Mouse (Mus musculus): ENCODE measurements around the gene Ces1e.
"Not testable (repeated sequence)": the region's sequence is repeated elsewhere in the genome, so short reads cannot be mapped to it uniquely, and the experiment has no call there.

The Ces1e gene

DNA sequence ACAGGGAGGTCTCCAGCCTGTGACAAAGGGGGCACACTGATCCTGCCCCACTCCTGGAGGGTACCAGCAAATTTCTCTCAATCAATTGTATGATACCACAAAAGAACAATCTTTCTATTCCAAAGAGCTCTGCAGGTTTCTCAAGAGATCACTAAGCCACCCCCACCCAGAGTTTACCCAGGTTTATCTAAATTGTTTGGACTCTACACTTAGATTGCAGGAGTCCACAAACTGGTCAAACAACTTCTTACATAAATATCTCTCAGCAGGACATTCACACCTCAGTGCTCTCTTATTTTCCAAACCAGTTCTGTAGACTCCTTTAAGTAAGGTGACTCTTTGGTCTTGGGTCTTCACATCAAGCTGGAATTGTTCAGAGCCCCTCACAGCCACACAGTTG lies at the start of gene Ces1e:
TSS of gene Ces1e (minus strand) at position 174 of the 400 bp plus-strand sequence.
- DNase-seq (ENCODE audit: low spot score), result no peak

DNA sequence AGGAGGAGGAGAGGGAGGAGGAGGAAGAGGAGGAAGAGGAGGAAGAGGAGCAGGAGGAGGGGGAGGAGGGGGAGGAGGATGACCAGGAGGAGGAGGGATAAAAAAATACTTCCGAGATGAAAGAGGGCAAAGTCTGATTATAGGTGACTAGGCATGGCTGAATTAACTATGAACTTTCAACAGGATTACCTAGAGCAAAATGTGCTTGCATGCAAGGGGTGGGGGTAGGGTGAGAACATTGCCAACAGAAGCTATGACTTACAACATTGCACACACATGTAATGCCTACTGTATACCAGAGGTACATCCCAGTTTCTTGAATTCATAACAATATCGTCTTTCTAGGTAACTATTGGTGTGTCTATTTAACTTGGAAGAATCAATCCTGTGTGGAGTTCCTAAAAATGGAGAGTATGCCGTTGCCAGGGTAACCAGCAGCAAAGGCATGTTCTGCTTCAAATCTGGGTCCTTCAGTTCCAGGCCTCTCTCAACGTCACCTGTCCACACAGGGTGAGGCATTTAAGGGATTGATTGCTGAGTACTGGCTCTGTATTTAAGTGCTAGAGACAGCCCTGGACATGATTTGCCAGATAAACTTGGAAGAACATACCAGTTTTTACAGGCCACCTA lies 48.9 kb upstream of the Ces1e start:
- no peak for DNase-seq (ENCODE audit: low spot score)

DNA sequence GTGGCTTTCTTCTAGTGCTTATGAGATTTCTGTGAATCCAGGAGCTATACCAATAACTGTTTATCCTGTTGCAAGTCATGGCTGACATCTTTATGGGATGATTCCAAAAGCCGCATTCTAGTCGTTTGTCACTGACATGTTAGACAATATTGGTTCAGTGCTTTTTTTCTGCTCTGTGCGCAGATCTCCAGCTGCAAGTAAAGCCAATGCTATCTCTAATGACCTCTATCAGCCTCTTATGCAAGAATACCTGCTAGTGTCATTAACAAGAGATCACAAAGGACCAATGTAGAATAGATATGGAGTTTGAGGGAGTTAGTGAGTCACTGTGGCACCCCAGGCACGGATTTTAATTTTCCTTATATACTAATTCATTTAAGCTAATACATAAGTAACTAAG lies 45.2 kb upstream of the Ces1e start:
- no peak for DNase-seq (ENCODE audit: low spot score)

DNA sequence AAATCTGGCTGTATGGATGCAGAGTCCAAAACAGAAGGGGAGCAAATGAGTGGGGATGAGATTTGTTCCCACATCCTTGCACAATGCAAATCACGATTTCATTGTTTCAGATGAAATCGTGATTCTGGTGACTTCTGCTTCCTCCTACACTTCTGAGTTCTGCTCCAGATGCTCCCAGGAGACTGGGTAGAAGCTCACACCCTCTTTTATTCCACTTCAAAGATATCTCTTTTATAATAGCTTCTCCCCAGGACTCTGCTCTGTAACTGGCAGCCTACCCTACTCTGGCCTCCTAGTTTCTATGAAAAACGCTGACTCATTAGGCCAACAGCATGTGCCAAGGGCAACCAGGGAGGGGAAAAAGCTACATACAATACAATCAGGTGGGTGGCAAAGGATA lies 43.9 kb upstream of the Ces1e start:
- DNase-seq (ENCODE audit: low spot score), result no peak

DNA sequence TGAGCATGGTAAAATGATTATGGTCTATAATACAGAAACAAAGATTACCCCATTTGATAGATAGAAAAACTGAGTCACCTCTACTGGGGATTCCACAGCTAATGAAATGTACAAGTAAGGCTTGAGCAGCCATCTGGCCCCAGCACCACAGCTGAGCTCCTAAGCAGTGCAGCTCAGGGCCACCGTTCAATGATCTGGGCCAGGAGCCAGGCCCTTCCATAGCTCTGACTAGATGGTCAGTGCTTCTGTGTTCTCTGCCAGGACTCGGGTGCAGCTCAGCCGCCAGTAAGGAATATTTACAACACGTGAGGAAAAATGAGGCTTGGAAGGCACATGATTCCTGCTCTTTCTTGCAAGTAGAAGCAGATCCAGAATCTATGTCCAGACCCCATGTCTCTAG lies 43.3 kb upstream of the Ces1e start:
- DNase-seq (ENCODE audit: low spot score), result no peak

DNA sequence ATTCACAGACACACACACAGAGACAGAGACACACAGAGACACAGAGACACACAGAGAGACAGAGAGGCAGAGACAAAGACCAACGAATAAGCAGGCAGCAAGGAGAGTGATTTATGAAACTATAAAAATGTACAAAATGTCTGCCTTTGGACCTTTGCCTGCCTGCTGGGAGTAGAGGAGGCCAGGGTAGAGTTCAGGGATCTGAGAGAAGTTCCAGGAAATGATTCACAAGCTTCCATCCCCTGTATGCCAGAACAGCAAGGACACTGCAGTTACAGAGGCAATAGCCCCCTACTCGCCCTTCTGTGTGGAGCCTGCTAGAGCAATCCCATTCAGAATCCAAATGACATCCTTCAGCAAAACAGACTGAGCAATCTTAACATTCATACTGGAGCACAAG lies 32.0 kb upstream of the Ces1e start:
- no peak for DNase-seq (ENCODE audit: low spot score)

DNA sequence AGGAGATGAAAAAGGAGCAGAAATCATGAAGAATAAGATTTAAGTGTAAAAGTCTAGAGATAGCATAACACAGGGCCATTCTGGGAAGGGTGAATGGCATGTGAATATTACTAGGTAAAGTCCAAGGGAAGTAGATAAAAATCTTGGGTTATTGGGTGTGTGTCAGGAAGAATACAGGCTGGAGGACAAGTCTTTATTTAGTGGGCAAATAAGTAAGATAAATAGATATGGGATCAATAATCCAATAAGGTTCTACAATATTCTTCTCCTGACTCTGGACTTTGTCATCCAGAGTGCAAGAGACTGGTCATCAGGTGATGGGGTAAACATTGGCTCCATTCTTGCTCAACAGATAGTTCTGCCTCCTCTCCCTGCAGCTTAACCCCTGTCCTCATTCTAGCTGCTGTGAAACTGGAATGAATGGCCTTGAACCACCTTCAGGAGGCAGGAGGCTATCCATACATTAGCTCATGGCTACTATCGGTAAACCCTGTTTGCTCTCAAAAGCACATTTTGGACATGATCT lies 23.0 kb upstream of the Ces1e start:
- DNase-seq (ENCODE audit: low spot score), result no peak

DNA sequence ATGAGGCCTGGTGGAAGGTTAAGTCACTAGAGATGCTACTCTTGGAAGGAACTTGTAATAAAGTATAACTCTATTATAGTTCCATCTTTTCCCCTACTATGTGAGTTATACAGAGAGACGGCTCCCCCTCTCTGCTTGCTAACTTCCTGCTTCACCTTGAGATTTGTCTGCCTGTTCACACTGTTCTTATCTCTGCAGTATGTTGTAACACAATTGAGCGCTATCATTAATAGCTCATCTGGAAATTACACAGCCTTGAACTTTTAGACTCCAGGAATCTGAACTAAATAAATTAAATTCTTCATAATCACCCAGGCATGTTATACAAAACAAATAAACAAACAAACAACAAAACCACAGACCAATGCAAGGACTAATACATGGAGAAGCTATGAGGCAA lies 16.6 kb upstream of the Ces1e start:
- DNase-seq (ENCODE audit: low spot score), result no peak

DNA sequence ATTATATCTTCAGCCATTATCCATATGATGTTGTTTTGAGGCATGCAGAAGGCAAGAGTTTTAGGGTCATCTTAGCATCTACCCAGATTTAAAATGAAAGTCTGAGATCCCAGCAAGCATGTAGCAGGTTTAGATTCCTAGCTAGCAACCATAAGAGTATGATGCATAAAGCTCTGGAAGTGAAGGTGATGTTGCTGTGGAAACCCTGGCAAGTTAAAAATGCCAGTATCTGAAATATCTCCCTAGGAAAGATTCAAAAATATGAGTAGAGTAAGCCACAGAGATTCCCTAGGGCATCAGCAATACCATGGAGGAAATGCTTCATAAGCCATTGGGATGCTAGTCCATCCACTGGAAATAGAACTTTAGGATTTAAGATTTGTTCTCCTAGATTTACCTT lies 10.5 kb upstream of the Ces1e start:
- DNase-seq (ENCODE audit: low spot score), result no peak

DNA sequence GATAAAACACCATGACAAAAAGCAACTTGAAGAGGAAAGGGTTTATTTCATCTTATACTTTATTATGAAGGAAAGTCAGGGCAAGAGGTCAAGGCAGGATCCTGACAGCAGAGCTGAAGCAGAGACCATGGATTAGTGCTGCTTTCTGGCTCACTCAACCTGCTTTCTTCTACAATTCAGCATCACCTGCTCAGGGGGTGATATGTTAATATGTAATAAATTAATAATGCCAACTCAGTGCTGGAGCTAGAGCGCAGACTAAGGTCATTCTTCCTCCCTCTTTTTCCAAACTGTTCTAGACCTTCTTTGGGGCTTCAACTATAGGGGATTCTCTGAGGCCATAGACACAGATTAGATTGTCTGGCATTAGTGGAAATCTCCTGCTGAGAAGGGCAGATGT lies 6.3 kb upstream of the Ces1e start:
- DNase-seq (ENCODE audit: low spot score), result no peak

DNA sequence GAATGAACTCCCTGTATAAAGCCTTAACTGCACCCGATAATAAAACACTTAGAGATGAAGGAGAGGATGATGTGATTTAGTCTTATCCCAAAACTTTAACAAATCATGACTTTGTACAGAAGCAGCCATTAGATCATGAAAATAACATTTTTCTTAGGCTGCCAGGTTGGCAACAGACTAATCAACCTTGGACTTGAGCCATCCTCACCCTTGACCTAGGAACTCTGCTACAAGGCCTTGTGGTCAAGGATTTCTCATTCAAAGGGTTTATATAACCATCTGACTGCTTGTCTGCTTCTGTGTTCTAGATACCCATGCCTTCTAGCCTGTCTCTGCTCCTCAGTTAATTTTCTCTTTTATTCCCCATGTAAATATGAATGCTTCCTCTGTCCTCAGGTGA lies 5.3 kb upstream of the Ces1e start:
- DNase-seq (ENCODE audit: low spot score), result no peak

DNA sequence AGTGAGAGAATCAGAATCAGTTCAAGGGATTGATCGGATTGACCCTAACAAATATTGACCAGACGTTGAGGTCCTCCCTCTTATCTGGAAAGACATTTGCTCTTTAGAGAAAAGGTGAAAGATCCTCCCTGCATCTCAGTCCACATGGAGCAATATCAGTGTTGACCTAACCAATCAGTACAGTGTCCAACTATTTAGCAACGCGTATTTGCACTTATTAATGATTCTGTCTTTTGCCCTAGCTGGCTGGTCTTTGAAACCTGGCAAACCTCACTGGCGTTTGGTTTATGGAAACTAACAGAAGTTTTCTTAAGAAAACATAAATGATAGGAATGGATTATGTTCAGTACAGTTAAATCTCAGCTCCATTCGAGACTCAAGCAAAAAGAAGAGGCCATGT lies 4.6 kb upstream of the Ces1e start:
- DNase-seq (ENCODE audit: low spot score), result no peak

DNA sequence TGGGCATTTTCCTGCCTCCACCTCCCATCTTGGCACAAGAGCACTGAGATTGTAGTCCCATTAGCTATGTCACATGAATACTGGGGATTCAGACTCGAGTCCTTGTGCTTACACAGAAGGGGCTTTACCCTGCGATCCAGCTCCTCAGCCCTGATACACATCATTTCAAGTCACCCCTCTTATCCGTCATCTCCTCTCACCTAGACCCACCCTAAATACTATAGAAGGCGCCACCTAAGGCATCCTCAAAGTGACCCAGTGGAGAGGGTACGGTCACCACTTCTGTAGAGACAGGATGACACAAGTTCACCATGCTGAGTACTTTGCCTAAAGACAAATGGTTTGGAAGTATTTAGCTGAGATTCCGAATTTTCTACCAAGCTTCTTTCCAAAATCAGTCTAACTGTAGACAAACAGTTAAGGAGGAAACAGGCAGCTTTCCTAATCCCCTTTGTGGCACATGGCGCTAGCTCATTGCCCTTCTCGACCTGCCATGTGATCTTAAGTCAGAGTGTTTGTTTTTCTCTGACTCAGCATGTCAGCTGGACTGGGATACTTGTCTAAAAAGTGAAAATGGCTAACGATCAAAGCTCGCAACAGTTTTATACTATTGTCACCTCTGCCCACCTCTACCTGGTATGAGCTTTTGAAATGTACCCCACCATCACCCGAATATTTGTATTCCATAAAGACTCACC lies 597 bp downstream of the Ces1e start:
- no peak for DNase-seq (ENCODE audit: low spot score)

DNA sequence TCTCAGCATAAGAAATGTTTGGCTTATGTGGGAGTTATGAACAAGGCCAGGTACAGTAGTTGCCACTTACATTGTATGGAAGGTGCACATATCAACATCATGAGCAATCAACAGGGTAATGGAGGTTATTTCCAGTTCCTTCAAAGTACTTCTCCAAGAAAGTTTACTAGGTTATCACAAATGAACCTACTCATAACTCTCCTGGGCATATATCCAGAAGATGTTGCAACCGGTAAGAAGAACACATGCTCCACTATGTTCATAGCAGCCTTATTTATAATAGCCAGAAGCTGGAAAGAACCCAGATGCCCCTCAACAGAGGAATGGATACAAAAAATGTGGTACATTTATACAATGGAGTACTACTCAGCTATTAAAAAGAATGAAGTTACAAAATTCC lies 2.9 kb downstream of the Ces1e start:
- DNase-seq (ENCODE audit: low spot score), result not testable (repeated sequence)

DNA sequence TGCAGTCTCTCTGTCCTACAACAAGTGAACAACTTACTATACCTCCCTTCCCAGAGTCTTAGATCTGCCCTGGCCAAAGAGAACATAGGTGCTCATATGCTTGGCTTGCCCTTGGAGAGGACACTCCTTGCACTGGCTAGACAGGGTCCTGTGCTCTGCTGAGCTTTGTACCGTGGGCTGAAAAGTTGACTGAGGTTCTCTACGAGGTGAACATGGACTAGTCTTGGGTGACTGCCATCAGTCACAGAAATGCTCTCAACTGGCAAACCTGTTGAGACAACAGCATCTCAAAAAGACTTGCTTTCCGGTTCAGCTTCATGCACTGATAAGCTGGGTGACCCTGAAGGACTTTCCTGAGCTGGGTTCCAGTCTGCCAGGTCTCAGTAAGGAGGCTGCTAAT lies 7.5 kb downstream of the Ces1e start:
- DNase-seq (ENCODE audit: low spot score), result no peak

DNA sequence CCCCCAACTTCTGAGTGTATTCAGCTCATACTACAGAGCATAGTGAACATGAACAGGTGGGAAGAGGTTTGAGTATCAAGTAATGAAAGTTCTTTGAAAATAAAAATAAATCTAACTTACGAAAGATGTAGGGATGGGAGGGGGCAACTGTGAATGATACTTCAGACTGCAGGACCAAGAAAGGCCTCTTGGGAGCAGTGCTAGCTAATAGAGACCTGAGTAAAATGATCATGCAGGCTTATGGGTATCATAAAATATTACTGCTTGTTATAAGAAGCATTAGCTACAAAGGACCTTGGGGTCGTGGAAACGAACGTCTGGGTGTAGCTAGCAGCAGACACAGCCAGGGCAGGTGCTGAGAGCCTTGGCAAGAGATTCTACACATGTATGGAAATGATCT lies 11.6 kb downstream of the Ces1e start:
- no peak for DNase-seq (ENCODE audit: low spot score)

DNA sequence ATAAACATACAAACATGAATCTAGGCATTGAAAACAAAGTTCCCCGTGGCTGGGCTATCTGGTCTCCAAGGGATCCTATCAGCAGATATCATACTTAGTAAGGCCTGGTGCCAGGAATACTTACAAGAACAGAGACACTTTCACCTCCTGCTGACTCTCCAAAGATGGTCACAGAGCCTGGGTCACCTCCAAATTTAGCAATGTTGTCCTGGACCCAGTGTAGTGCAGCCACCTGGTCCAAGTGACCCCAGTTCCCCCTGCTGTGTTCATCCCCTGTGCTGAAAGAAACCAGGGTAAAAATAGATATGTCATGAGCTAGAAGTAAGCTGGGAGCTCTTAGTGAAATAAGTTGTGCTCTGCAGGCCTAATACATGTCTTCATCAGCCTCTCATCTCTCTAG lies 12.0 kb downstream of the Ces1e start:
- DNase-seq (ENCODE audit: low spot score), result no peak

DNA sequence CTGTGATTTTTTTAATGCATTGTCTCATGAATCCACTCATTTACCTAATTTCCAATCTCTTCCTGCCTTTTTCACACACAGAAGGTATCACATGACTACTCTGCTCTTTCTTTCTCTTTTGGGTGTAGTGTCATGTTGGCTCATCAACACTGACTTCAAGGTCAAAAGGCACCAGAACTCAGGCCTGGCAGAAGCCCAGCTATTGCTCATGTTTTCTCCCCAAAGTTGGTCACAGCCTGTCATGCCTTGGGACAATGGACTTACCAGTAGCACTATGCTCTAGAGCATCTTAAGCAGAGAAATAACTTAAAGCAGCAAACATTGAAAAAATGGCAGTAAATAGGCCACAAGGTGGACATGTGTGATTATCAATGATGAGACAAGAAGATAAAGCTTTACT lies 18.3 kb downstream of the Ces1e start:
- no peak for DNase-seq (ENCODE audit: low spot score)

DNA sequence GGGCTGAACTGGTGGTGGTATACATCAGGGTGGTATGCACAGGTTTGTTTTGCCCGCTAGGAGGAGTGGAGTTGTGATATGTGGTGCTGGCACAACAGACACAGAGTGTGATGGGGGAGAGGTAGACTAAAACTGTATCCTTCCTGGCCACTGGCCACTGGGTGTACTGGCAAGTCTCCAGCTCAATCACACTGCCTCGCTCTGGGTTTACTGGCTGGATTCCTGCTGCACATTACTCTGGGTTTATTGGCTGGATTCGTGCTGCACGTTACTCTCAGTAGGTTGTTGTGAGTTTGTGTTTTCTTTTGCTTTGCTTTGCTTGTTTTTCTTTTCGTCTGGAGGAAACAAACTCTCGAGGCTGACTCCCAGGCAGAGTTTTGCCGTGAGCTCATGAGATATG lies 30.3 kb downstream of the Ces1e start:
- DNase-seq (ENCODE audit: low spot score), result not testable (repeated sequence)

DNA sequence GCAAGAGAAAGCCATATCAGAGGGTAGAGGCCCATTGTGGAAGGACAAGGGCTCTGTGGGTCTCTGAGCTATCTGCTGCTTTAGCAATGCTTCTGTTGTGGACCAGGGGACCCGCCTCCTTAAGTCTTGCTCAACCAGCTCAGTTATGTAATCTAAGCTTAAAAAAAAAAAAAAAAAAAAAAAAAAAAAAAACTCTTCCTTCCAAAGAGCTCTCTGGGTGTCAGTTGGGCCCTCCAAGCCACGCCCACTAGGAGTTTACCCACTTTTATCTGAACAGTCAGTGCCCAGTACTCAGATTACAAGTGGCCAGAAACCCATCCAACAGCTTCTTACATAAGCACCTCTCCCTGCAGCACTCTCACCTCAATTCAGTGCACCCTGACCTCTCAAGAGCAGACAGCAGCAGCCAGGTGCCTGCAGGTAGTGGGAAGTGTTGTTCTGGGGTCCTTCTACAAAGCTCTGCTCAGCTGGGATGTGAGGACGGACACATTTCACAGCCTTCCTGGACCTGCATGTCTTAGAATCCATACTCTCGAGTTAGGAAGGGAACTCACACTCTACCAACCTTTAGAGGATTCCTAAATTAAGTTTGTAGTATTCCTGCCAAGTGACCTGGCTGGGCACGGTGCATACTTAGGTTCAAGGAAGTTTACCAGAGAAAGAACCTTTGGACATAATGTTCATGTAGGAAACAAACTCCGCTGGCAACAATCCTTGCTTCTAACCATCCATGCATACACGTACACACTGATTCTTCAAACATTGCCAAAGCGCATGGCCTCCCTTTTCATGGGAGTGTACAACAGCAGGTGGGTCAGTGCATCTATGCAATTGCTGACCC lies 31.5 kb downstream of the Ces1e start, which contains the start of gene Ces1d:
TSS of gene Ces1d (minus strand) at position 154 of the 841 bp plus-strand sequence.
- DNase-seq (ENCODE audit: low spot score), result peak; percentile 18

DNA sequence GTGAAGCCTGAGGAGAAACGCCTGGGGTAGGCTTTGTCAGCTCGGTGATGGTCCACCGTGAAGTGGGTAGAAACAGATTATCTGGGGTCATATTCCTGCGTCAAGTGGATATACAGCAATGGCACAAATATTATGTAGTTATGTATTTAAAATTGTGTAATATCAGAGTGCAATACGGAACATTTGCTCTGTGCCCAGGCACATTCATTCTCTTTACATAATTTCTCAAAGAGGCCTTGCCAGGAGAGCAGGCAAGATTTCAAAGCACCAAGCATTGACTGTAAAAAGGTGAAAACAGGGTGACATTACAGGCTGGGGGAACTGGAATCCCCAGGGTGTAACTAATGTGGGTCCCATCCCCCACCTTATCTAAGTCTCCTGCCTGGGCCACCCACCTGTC lies 33.0 kb downstream of the Ces1e start:
- DNase-seq (ENCODE audit: low spot score), result no peak

DNA sequence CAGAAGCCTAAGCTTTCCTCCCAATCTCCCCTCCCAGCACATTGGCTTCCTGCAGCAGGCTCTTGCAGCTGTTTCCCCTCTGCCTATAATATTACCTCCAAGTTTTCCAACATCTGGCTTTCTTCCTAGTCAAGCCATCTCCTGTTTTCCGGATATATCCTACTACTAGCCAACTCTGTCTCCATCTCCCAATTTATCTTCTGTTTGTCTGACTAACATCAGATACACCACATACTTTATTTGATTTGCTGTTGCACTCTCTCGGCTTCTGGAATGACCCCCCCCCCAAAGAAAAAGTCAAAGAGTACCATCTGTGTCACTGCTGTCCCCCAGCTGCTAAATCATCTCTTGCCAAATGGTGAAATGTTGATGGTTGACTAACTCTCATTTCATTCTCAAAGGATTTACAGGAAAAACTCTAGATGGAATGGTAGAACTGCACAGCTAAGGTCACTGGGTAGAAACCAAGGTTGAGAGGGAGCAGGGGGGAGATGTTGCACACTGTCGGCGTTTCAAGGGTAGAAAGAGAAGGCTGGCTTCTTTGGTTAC lies 48.8 kb downstream of the Ces1e start:
- DNase-seq (ENCODE audit: low spot score), result no peak

DNA sequence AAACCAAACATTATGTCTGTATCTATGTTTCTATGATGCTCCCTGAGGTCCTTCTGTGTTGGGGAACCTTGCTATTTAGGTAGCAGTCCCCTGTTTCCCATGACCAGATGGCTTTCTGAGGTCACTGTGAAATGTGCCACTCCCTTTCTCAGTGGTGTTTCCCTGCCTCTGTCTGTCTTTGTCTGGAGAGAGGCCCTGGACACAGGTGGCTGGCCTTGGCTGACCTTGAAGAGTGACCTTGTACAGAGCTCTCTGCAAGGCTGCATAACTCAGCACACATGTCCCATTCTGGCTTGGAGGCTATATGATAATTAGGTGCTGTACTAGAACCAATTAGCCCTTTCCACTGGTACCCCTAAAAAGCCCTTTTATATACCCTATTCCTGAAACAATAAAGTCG lies 52.8 kb downstream of the Ces1e start:
- DNase-seq (ENCODE audit: low spot score), result no peak
